Mouse (Mus musculus) cerebellum, adult 8-10 months (tissue): Measurements from ENCODE around the gene Thyn1.

Source experiments
- DNase-seq: peaks from one replicate; pipeline ENCODE4 v3.0.0; 2022

Thyn1 gene

GRCm38 (mm10) chr9:27030763-27031100 lies 31.2 kb downstream of the Thyn1 start:
- no peak for DNase-seq

GRCm38 (mm10) chr9:27043892-27044291 lies 44.4 kb downstream of the Thyn1 start:
- no peak for DNase-seq

GRCm38 (mm10) chr9:27049492-27049891 lies 50.0 kb downstream of the Thyn1 start:
- DNase-seq = no peak
